Mouse (Mus musculus) kidney, adult 2 months (tissue): ENCODE measurements around the gene Rnf144b.

Experiments used
- CTCF ChIP-seq: fragments of 200-500 bp; conservative IDR thresholded peaks from 2 replicates; pipeline ENCODE4 v1.5.1; 2011; ENCODE audit warnings: low read depth, mild to moderate bottlenecking, control low read depth, low read length, moderate library complexity, mixed read lengths; ENCODE audit not compliant: insufficient read depth, insufficient read length
- POLR2A ChIP-seq: fragments of 200-500 bp; IDR thresholded peaks from one replicate; pipeline ENCODE4 v1.6.1; 2011; ENCODE audit warnings: low read depth, low read length, control low read depth

DNA sequence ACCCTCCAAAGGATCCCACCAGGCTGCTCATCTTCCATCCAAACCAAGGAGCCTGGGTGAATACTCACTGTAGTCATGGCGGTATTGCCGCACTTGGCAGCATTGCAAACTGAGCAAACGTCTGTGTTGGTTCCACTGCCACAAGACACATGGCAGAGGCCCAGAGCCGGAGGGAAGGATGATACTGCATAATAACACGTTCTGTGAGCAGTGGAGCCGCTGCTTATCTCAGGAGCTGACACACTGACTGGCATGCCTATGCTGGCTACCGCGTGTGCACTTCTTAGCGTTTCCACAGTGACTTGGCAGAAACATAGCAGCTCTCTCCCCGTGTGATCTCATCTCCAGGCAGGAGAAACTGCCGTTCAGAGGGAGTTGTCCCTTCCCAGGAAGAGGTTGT, 122.3 kb downstream of the Rnf144b start:
- TF ChIP-seq CTCF (no peak), POLR2A (no peak)
